Mouse (Mus musculus) kidney, adult 2 months (tissue): ENCODE results near the gene Trpc5os.

ENCODE experiments used
- CTCF ChIP-seq: fragments of 200-500 bp; conservative IDR thresholded peaks from 2 replicates; pipeline ENCODE4 v1.5.1; 2011; ENCODE audit warnings: low read depth, mild to moderate bottlenecking, control low read depth, low read length, moderate library complexity, mixed read lengths; ENCODE audit not compliant: insufficient read depth, insufficient read length
- POLR2A ChIP-seq: fragments of 200-500 bp; IDR thresholded peaks from one replicate; pipeline ENCODE4 v1.6.1; 2011; ENCODE audit warnings: low read depth, low read length, control low read depth

- TF ChIP-seq CTCF (no peak), POLR2A (no peak)
Observed at GRCm38 (mm10) chrX:144526042-144526441, 69.7 kb downstream of the Trpc5os start.
